Mouse (Mus musculus) stomach, postnatal 0 days (tissue): ENCODE measurements around the gene Palld.

ENCODE experiments used
- CTCF ChIP-seq: IDR thresholded peaks from 2 replicates; pipeline ENCODE4 v1.5.1; 2016; ENCODE audit warnings: antibody characterized with exemption, low read depth, mild to moderate bottlenecking, moderate library complexity
- EP300 ChIP-seq: optimal IDR thresholded peaks from 2 replicates; pipeline ENCODE3; 2016; ENCODE audit warnings: antibody characterized with exemption

GRCm38 (mm10) chr8:61561220-61561619 lies 341.3 kb downstream of the Palld start:
- no peak for TF ChIP-seq CTCF
- no peak for TF ChIP-seq EP300
